Mouse (Mus musculus) embryonic fibroblast, embryonic 13.5 days (primary cell): ENCODE measurements around the gene Stt3a.

Experiments
- CTCF ChIP-seq: IDR thresholded peaks from 2 replicates; pipeline ENCODE4 v1.5.1; 2011; ENCODE audit warnings: mild to moderate bottlenecking, control low read depth, low read length, moderate library complexity, borderline replicate concordance; ENCODE audit not compliant: insufficient read depth
- POLR2A ChIP-seq: IDR thresholded peaks from 2 replicates; pipeline ENCODE4 v1.6.1; 2011; ENCODE audit warnings: low read depth, mild to moderate bottlenecking, control low read depth, low read length, moderate library complexity

DNA sequence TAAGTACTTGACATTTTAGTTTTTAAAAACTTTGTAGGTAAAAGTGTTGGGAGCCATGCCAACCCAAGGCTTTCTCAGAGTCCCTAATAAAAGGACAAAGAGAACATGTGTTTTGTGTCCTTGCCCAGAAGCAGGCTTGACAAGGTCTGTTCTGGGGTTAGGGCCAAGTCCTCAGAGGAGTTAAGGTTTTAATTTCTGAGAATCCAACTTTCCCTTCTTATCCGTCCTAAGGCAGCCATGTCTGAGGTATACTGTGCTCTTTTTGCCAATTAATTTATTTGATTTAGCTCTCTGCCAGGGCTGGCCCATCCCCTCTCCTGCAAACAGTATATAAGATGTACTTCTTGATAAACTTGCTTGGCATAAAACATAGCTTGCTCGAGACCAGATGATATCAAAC lies 86.1 kb downstream of the Stt3a start:
- TF ChIP-seq POLR2A (no peak), CTCF (no peak)
